18 mouse cellular contexts compared by ENCODE assay signal in genomic region chr15:45016741-45017140, GRCm38 (mm10).
DNase-seq lines count a peak whose midpoint lies in the region; ATAC-seq lines count a peak whose summit lies in the region.
"Had no signal": no experiment of that assay in that cellular context is flagged by ENCODE, and none has a peak within 500 bp of the region (broad histone marks: within the 10 kb centered on the region; RNA-seq: fewer than 3 reads in every experiment).

No protein-coding gene starts in this region.

- H3K9ac ChIP-seq in heart, embryonic 11.5 days (ENCODE audit: low read depth, low read length) = no peak overlapping the region
- no peak overlapping the region for H3K9ac ChIP-seq in hindbrain, embryonic 11.5 days (ENCODE audit: low read depth, low read length)
- H3K9ac ChIP-seq: neural tube, embryonic 15.5 days had no signal

- H3K4me2 ChIP-seq in heart, embryonic 11.5 days = no peak overlapping the region
- no peak overlapping the region for H3K4me2 ChIP-seq in hindbrain, embryonic 11.5 days (replicated peaks; ENCODE audit: low read depth, low read length)
- H3K4me2 ChIP-seq: neural tube, embryonic 15.5 days had no signal

- no peaks in the 10 kb centered on the region for H3K36me3 ChIP-seq in heart, embryonic 11.5 days (ENCODE audit: control insufficient read depth, insufficient read depth, low read length)
- H3K36me3 ChIP-seq in hindbrain, embryonic 11.5 days (ENCODE audit: control insufficient read depth, insufficient read depth, low read length) = no peaks in the 10 kb centered on the region
- H3K36me3 ChIP-seq: embryonic facial prominence, embryonic 10.5 days; neural tube, embryonic 15.5 days had no signal

- no peaks in the 10 kb centered on the region for H3K4me1 ChIP-seq in heart, embryonic 11.5 days (ENCODE audit: control insufficient read depth, insufficient read depth, low read length)
- H3K4me1 ChIP-seq in hindbrain, embryonic 11.5 days (replicated peaks; ENCODE audit: control insufficient read depth, insufficient read depth, low read length) = no peaks in the 10 kb centered on the region
- H3K4me1 ChIP-seq: embryonic facial prominence, embryonic 10.5 days; neural tube, embryonic 15.5 days had no signal

- peak; percentile 50 for DNase-seq in layer of hippocampus, adult 11-12 months (ENCODE audit: low spot score)
- no peak for DNase-seq in layer of hippocampus, postnatal 25 days (ENCODE audit: extremely low spot score in 1 of 2, low spot score in 1 of 2)
- DNase-seq in layer of hippocampus, adult 9-10 months (ENCODE audit: low spot score) = peak; percentile 35
- DNase-seq in left cerebral cortex, postnatal 36 days (ENCODE audit: low spot score in 2 of 2) = peak; percentile 65 to 74
- no peak for DNase-seq in hindbrain, embryonic 11.5 days (ENCODE audit: low spot score)
- no peak for DNase-seq in Muller cell, postnatal 12 days (ENCODE audit: inconsistent ontology term)
- no peak for DNase-seq in thymus, postnatal 4 days
- DNase-seq: B cell, adult 2 months; heart, adult 18-20 months; heart, postnatal 14 days; kidney, adult 8-10 months; lung, postnatal 14 days; retina, postnatal 1 day had no signal

- H3K27ac ChIP-seq in heart, embryonic 11.5 days (ENCODE audit: low read depth, low read length) = no peak overlapping the region
- H3K27ac ChIP-seq in hindbrain, embryonic 11.5 days (ENCODE audit: low read depth, low read length) = no peak overlapping the region
- H3K27ac ChIP-seq: embryonic facial prominence, embryonic 10.5 days; neural tube, embryonic 15.5 days had no signal

- H3K9me3 ChIP-seq in heart, embryonic 11.5 days (replicated peaks; ENCODE audit: control insufficient read depth, low read length) = no peaks in the 10 kb centered on the region
- H3K9me3 ChIP-seq in hindbrain, embryonic 11.5 days (ENCODE audit: control insufficient read depth, low read length) = no peaks in the 10 kb centered on the region
- H3K9me3 ChIP-seq: embryonic facial prominence, embryonic 10.5 days; neural tube, embryonic 15.5 days had no signal

- no peak overlapping the region for H3K4me3 ChIP-seq in heart, embryonic 11.5 days (ENCODE audit: low read depth, low read length)
- no peak overlapping the region for H3K4me3 ChIP-seq in hindbrain, embryonic 11.5 days (ENCODE audit: low read depth, low read length)
- H3K4me3 ChIP-seq: embryonic facial prominence, embryonic 10.5 days; erythroblast, embryonic 14.5 days; neural tube, embryonic 15.5 days had no signal

- no peak for ATAC-seq in heart, embryonic 11.5 days (replicated peaks; ENCODE audit: insufficient number of reproducible peaks, low FRiP score, low TSS enrichment)
- no peak for ATAC-seq in hindbrain, embryonic 11.5 days (ENCODE audit: low FRiP score)
- ATAC-seq: hindbrain, embryonic 16.5 days had no signal

- intact Hi-C loops in left cerebral cortex, postnatal 36 days (cut with DNase I) = loop anchor here (1.0 to 5.0 kb wide), 3 partner anchors 91 to 159 kb away; no protein-coding TSS in a partner anchor

- no peaks in the 10 kb centered on the region for H3K27me3 ChIP-seq in heart, embryonic 11.5 days (ENCODE audit: control insufficient read depth, insufficient read depth, low read length)
- no peaks in the 10 kb centered on the region for H3K27me3 ChIP-seq in hindbrain, embryonic 11.5 days (ENCODE audit: control insufficient read depth, insufficient read depth, low read length)
- H3K27me3 ChIP-seq: neural tube, embryonic 15.5 days had no signal

- 70% methylated on average over 6 of the region's 6 CpGs for WGBS in heart, embryonic 11.5 days (ENCODE audit: insufficient replicate concordance)
- WGBS in hindbrain, embryonic 11.5 days = 89% methylated on average over 6 of the region's 6 CpGs

Comparison
In these comparisons a context has a peak if more than half of its experiments do, and no peak if none do; other contexts are left out.
1. DNase-seq: peak in layer of hippocampus, adult 11-12 months (single experiment), layer of hippocampus, adult 9-10 months (single experiment) and left cerebral cortex, postnatal 36 days (2 of 2); none in layer of hippocampus, postnatal 25 days (0 of 2), hindbrain, embryonic 11.5 days (single experiment), Muller cell, postnatal 12 days (single experiment) and thymus, postnatal 4 days (single experiment).